Mouse (Mus musculus) heart, embryonic 14.5 days (tissue): ENCODE measurements around the gene Trmt10a. TPM values are rescaled to one million over a fixed set of nuclear protein-coding genes. Genes with fewer than 3 reads are reported as not detected.

Experiments
- ATAC-seq: fragments of 200-750 bp; cut with Nextera tagmentation; 2 replicates; pipeline ENCODE4 v1.8.0; 2017; ENCODE audit warnings: low read depth, moderate TSS enrichment; ENCODE audit not compliant: insufficient number of reproducible peaks, insufficient read depth, low FRiP score
- H3K27ac ChIP-seq, 2 experiments: fragments of 200-500 bp in 1 of 2; fragments of 300-500 bp in 1 of 2; sonication (generic) in 1 of 2; replicated peaks in 1 of 2; 2 replicates each; pipeline ENCODE4 v1.5.1; 2012 to 2014; ENCODE audit warnings: low read depth in 2 of 2, low read length in 2 of 2, control low read depth in 1 of 2, mild to moderate bottlenecking in 1 of 2, mixed read lengths in 1 of 2; ENCODE audit not compliant: control insufficient read depth in 1 of 2, insufficient read depth in 1 of 2
- H3K27me3 ChIP-seq: fragments of 300-500 bp; sonication (generic); 2 replicates; pipeline ENCODE4 v1.6.1; 2014; ENCODE audit warnings: mild to moderate bottlenecking, low read length, control low read depth; ENCODE audit not compliant: control insufficient read depth, insufficient read depth
- H3K36me3 ChIP-seq: fragments of 300-500 bp; sonication (generic); 2 replicates; pipeline ENCODE4 v1.6.1; 2014; ENCODE audit warnings: mild to moderate bottlenecking, control low read depth, low read length, mixed read lengths; ENCODE audit not compliant: control insufficient read depth, insufficient read depth
- H3K4me1 ChIP-seq, 2 experiments: fragments of 200-500 bp in 1 of 2; fragments of 300-500 bp in 1 of 2; sonication (generic) in 1 of 2; 2 replicates each; pipeline ENCODE4 v1.6.1; 2012 to 2014; ENCODE audit warnings: low read length in 2 of 2, control low read depth in 1 of 2, mixed read lengths in 1 of 2; ENCODE audit not compliant: control insufficient read depth in 2 of 2, insufficient read depth in 2 of 2
- H3K4me2 ChIP-seq: fragments of 300-500 bp; sonication (generic); 2 replicates; pipeline ENCODE4 v1.6.1; 2014; ENCODE audit warnings: mild to moderate bottlenecking, low read length
- H3K4me3 ChIP-seq, 2 experiments: fragments of 200-500 bp in 1 of 2; fragments of 300-500 bp in 1 of 2; sonication (generic) in 1 of 2; 2 replicates each; pipeline ENCODE4 v1.5.1; 2012 to 2014; ENCODE audit warnings: low read length in 2 of 2, mild to moderate bottlenecking in 2 of 2, control low read depth in 1 of 2, low read depth in 1 of 2, moderate library complexity in 1 of 2; ENCODE audit not compliant: control insufficient read depth in 1 of 2, insufficient read depth in 1 of 2
- H3K9ac ChIP-seq: fragments of 300-500 bp; sonication (generic); 2 replicates; pipeline ENCODE4 v1.6.1; 2014; ENCODE audit warnings: mild to moderate bottlenecking, low read length
- H3K9me3 ChIP-seq: fragments of 300-500 bp; sonication (generic); 2 replicates; pipeline ENCODE4 v1.6.1; 2016; ENCODE audit warnings: low read length, control low read depth; ENCODE audit not compliant: control insufficient read depth
- WGBS: fragments of 180-500 bp; shearing (Covaris S2); extraction: QIAGEN DNeasy Blood & Tissue Kit; methylation state at CpG from one replicate; pipeline ENCODE4 v1.1.7; 2014; 5-methylcytosine and 5-hydroxymethylcytosine counted together
- polyA plus RNA-seq: library from polyadenylated mRNA; unstranded; fragments of >200 nt; fragmentation: Nextera tagmentation; extraction: Ambion mirVana; gene quantifications from 2 replicates; pipeline ENCODE4 v1.2.1, GENCODE M21; 2014

Gene Trmt10a
- 7.0 and 7.7 TPM in 2 replicates for polyA plus RNA-seq

- ATAC-seq: peak; percentile 98
- 0% methylated on average over 70 of the region's 70 CpGs for WGBS
- Histone ChIP-seq H3K4me2 (peak within 1 kb of the TSS; percentile 82), H3K36me3 (peaks cover 5% of the 10 kb centered on the region), H3K4me3 (peak within 1 kb of the TSS; percentile 63 to 70), H3K9me3 (no peaks in the 10 kb centered on the region), H3K9ac (peak within 1 kb of the TSS; percentile 88), H3K27ac (peak within 1 kb of the TSS; percentile 100), H3K27me3 (no peaks in the 10 kb centered on the region), H3K4me1 (peaks cover 4 to 5% of the 10 kb centered on the region in 2 experiments; a peak in 3 of 4 replicates)
These were observed at the start of gene Trmt10a for GRCm38 (mm10) chr3:138143315-138144059. TSS of gene Trmt10a (plus strand) at chr3:138143448.

- Histone ChIP-seq H3K4me2 (no peak overlapping the region), H3K36me3 (no peaks in the 10 kb centered on the region), H3K27me3 (no peaks in the 10 kb centered on the region), H3K4me1 (peaks cover 19 to 31% of the 10 kb centered on the region in 2 experiments), H3K27ac (0 out of 4 replicates have a peak overlapping the region, but pooled peaks of 1 of the 2 experiments have one; percentile 39), H3K4me3 (no peak overlapping the region), H3K9me3 (no peaks in the 10 kb centered on the region), H3K9ac (no peak overlapping the region)
- ATAC-seq: no peak
- WGBS: 58% methylated on average over 3 of the region's 3 CpGs
These were observed 47.9 kb upstream of the Trmt10a start for GRCm38 (mm10) chr3:138095301-138095700.

GRCm38 (mm10) chr3:138095718-138096117 is 47.5 kb upstream of the Trmt10a start:
- Histone ChIP-seq H3K36me3 (no peaks in the 10 kb centered on the region), H3K9ac (no peak overlapping the region), H3K4me1 (peaks cover 19 to 31% of the 10 kb centered on the region in 2 experiments), H3K27ac (peak overlapping the region; percentile 17 to 39; a peak in 1 of 4 replicates), H3K27me3 (no peaks in the 10 kb centered on the region), H3K4me3 (no peak overlapping the region), H3K9me3 (no peaks in the 10 kb centered on the region), H3K4me2 (no peak overlapping the region)
- WGBS: 54% methylated on average over 10 of the region's 10 CpGs
- no peak for ATAC-seq

GRCm38 (mm10) chr3:138096263-138097028 is 46.8 kb upstream of the Trmt10a start:
- Histone ChIP-seq H3K4me3 (no peak overlapping the region), H3K27ac (peak overlapping the region in 1 of 2 experiments; percentile 39; a peak in 2 of 4 replicates), H3K4me2 (no peak overlapping the region), H3K9me3 (no peaks in the 10 kb centered on the region), H3K4me1 (peaks cover 19 to 31% of the 10 kb centered on the region in 2 experiments), H3K27me3 (no peaks in the 10 kb centered on the region), H3K9ac (no peak overlapping the region), H3K36me3 (no peaks in the 10 kb centered on the region)
- ATAC-seq: no peak
- 79% methylated on average over 19 of the region's 19 CpGs for WGBS

- Histone ChIP-seq H3K36me3 (no peaks in the 10 kb centered on the region), H3K27ac (peak overlapping the region; percentile 34 to 69; a peak in 3 of 4 replicates), H3K9me3 (no peaks in the 10 kb centered on the region), H3K4me1 (peaks cover 19 to 31% of the 10 kb centered on the region in 2 experiments), H3K4me2 (no peak overlapping the region), H3K27me3 (no peaks in the 10 kb centered on the region), H3K9ac (peak overlapping the region; percentile 5; the same call in 1 of the 2 replicates), H3K4me3 (no peak overlapping the region)
- ATAC-seq: 0 out of 2 replicates have a peak, but pooled peaks have one; percentile 26
- 59% methylated on average over 1 of the region's 1 CpGs for WGBS
These were observed 45.5 kb upstream of the Trmt10a start for GRCm38 (mm10) chr3:138097718-138098117.

DNA sequence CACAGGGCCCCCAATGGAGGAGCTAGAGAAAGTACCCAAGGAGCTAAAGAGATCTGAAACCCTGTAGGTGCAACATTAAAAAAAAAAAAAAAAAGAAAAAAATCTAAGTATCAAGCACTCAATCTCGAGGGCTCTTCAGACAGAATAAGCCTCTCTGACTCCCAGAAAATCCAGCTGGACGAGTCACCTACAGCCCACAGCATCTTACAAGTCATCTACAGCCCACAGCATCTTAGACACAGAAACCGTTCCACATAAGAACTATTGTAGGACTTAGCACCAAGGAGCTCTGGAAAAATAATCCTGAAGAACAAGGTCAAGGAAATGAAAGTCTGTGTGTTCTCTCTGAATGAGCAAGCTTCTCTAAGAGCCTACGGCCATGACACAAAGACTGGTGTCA is 41.3 kb upstream of the Trmt10a start:
- no peak for ATAC-seq
- Histone ChIP-seq H3K27ac (no peak overlapping the region), H3K4me3 (no peak overlapping the region), H3K4me1 (peaks cover 9 to 18% of the 10 kb centered on the region in 2 experiments), H3K36me3 (no peaks in the 10 kb centered on the region), H3K9ac (no peak overlapping the region), H3K27me3 (no peaks in the 10 kb centered on the region), H3K9me3 (no peaks in the 10 kb centered on the region), H3K4me2 (no peak overlapping the region)
- 75% methylated on average over 4 of the region's 4 CpGs for WGBS

DNA sequence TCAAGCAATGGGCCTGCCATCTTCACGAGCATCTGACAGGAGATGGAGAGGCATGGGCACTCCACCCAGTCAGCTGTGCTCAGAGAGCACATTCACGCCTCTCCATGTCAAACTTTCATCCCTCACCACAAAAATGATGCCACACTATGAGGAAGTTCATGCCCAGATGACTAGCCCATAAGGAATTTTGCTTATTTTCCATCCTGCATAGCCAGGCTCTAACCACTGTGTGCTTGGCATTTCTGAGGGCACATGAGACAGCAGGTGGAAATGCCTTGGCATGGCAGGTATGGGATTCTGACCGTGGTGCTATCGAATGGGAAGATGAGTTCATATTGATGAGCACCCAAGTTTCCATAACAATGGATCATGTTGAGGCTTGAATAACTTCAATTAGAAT is 39.6 kb upstream of the Trmt10a start:
- Histone ChIP-seq H3K9me3 (no peaks in the 10 kb centered on the region), H3K27me3 (no peaks in the 10 kb centered on the region), H3K4me2 (no peak overlapping the region), H3K27ac (no peak overlapping the region), H3K4me1 (0 out of 4 replicates have a peak, but pooled peaks cover 0 to under 1% of the 10 kb centered on the region in 2 experiments), H3K4me3 (no peak overlapping the region), H3K9ac (no peak overlapping the region), H3K36me3 (no peaks in the 10 kb centered on the region)
- ATAC-seq: no peak
- whole genome bisulfite sequencing: 89% methylated on average over 4 of the region's 4 CpGs
